Mouse (Mus musculus) E14TG2a.4 (cell line): Measurements from ENCODE around the gene Gpr107.

Experiments
- CTCF ChIP-seq: conservative IDR thresholded peaks from 2 replicates; pipeline ENCODE4 v1.5.1; 2014; ENCODE audit warnings: low read length
- POU5F1 ChIP-seq: IDR thresholded peaks from 2 replicates; pipeline ENCODE4 v1.6.1; 2014; ENCODE audit warnings: low read length, borderline replicate concordance

- TF ChIP-seq CTCF, result no peak; the same call in 1 of the 2 replicates
- no peak for TF ChIP-seq POU5F1
Measured at GRCm38 (mm10) chr2:31188691-31189090, 36.6 kb downstream of the Gpr107 start.
